Mouse (Mus musculus): ENCODE measurements around the gene Micu2. TPM values are rescaled to one million over a fixed set of nuclear protein-coding genes. Genes with fewer than 3 reads are reported as not detected.

Gene Micu2
- total and polyA plus RNA-seq, 3 experiments: 61.3 to 173 (median 65.1) TPM

- Histone ChIP-seq H3K4me3 (ENCODE audit: control insufficient read depth in 1 of 2, insufficient read depth in 1 of 2, low read depth in 2 of 2, low read length in 2 of 2) (no peak overlapping the region), H3K9me3 (replicated peaks; ENCODE audit: insufficient read depth, low read length) (no peaks in the 10 kb centered on the region), H3K36me3 (ENCODE audit: control insufficient read depth in 1 of 2, insufficient read depth in 2 of 2, low read length in 2 of 2) (peaks cover 0 to 6% of the 10 kb centered on the region in 2 experiments; a peak in 1 of 4 replicates), H3K27me3 (ENCODE audit: control insufficient read depth in 1 of 2, insufficient read depth in 2 of 2, low read length in 2 of 2) (no peaks in the 10 kb centered on the region), H3K79me2 (ENCODE audit: control insufficient read depth, insufficient read depth, low read length, poor library complexity) (peaks cover 2% of the 10 kb centered on the region), H3K9ac (ENCODE audit: control insufficient read depth, low read depth, low read length, poor library complexity, severe bottlenecking) (no peak overlapping the region), H3K4me1 (ENCODE audit: control insufficient read depth in 1 of 2, insufficient read depth in 2 of 2, low read length in 2 of 2) (peaks cover 3 to 6% of the 10 kb centered on the region in 2 experiments; a peak in 2 of 4 replicates), H3K27ac (ENCODE audit: control insufficient read depth, low read depth, low read length) (no peak overlapping the region)
- DNase-seq (ENCODE audit: low read depth, low spot score): no peak
- TF ChIP-seq POLR2AphosphoS2 (IDR thresholded peaks at IDR 0.05; ENCODE audit: low read length) (no peak), SIN3A (IDR thresholded peaks at IDR 0.05; ENCODE audit: low read length) (no peak), USF2 (IDR thresholded peaks at IDR 0.05; ENCODE audit: borderline replicate concordance in 1 of 2, insufficient read depth in 1 of 2, low read depth in 1 of 2, low read length in 2 of 2) (no peak), ZKSCAN1 (IDR thresholded peaks at IDR 0.05; ENCODE audit: low read depth, low read length) (no peak), USF1 (IDR thresholded peaks at IDR 0.05; ENCODE audit: low read depth, low read length) (no peak), POLR2A (IDR thresholded peaks at IDR 0.05; ENCODE audit: control insufficient read depth in 1 of 2, insufficient read depth in 1 of 2, low read depth in 1 of 2, low read length in 2 of 2, poor library complexity in 1 of 2) (no peak), ETS1 (IDR thresholded peaks at IDR 0.05; ENCODE audit: low read depth, low read length) (no peak), ELF1 (IDR thresholded peaks at IDR 0.05; ENCODE audit: low read depth, low read length) (no peak), SMC3 (IDR thresholded peaks at IDR 0.05; ENCODE audit: low read depth, low read length) (no peak), NRF1 (IDR thresholded peaks at IDR 0.05; ENCODE audit: insufficient read depth, low read depth, low read length, poor library complexity, severe bottlenecking) (no peak), MYB (IDR thresholded peaks at IDR 0.05; ENCODE audit: low read depth, low read length) (no peak), UBTF (IDR thresholded peaks at IDR 0.05; ENCODE audit: borderline replicate concordance, insufficient read depth, low read depth, low read length) (no peak), ZC3H11A (IDR thresholded peaks at IDR 0.05; ENCODE audit: low read depth, low read length) (no peak), GABPA (IDR thresholded peaks at IDR 0.05; ENCODE audit: low read depth, low read length) (no peak), CHD2 (IDR thresholded peaks at IDR 0.05; ENCODE audit: low read length) (no peak)
Measured at GRCm38 (mm10) chr14:58003852-58004251, 4.8 kb upstream of the Micu2 start.

- Histone ChIP-seq H3K9ac (ENCODE audit: control insufficient read depth, low read depth, low read length, poor library complexity, severe bottlenecking) (no peak overlapping the region), H3K9me3 (replicated peaks; ENCODE audit: insufficient read depth, low read length) (no peaks in the 10 kb centered on the region), H3K27ac (ENCODE audit: control insufficient read depth, low read depth, low read length) (no peak overlapping the region), H3K36me3 (ENCODE audit: control insufficient read depth in 1 of 2, insufficient read depth in 2 of 2, low read length in 2 of 2) (peaks cover 0 to 18% of the 10 kb centered on the region in 2 experiments; a peak in 2 of 4 replicates), H3K4me1 (ENCODE audit: control insufficient read depth in 1 of 2, insufficient read depth in 2 of 2, low read length in 2 of 2) (peaks cover 6 to 9% of the 10 kb centered on the region in 2 experiments; a peak in 3 of 4 replicates), H3K79me2 (ENCODE audit: control insufficient read depth, insufficient read depth, low read length, poor library complexity) (peaks cover 7% of the 10 kb centered on the region), H3K27me3 (ENCODE audit: control insufficient read depth in 1 of 2, insufficient read depth in 2 of 2, low read length in 2 of 2) (no peaks in the 10 kb centered on the region), H3K4me3 (ENCODE audit: control insufficient read depth in 1 of 2, insufficient read depth in 1 of 2, low read depth in 2 of 2, low read length in 2 of 2) (no peak overlapping the region)
- TF ChIP-seq POLR2AphosphoS5 (IDR thresholded peaks at IDR 0.05; ENCODE audit: borderline replicate concordance, low read depth, low read length) (no peak), HCFC1 (IDR thresholded peaks at IDR 0.05; ENCODE audit: low read depth, low read length) (no peak), POLR2AphosphoS2 (IDR thresholded peaks at IDR 0.05; ENCODE audit: low read length) (no peak), MYC (IDR thresholded peaks at IDR 0.05; ENCODE audit: low read depth, low read length) (no peak), TBP (IDR thresholded peaks at IDR 0.05; ENCODE audit: low read depth, low read length) (no peak), UBTF (IDR thresholded peaks at IDR 0.05; ENCODE audit: borderline replicate concordance, insufficient read depth, low read depth, low read length) (no peak), ELF1 (IDR thresholded peaks at IDR 0.05; ENCODE audit: low read depth, low read length) (no peak), MAZ (IDR thresholded peaks at IDR 0.05; ENCODE audit: low read depth, low read length) (no peak), KAT2A (conservative IDR thresholded peaks at IDR 0.05; ENCODE audit: low read depth, low read length) (no peak), POLR2A (IDR thresholded peaks at IDR 0.05; ENCODE audit: control insufficient read depth in 1 of 2, insufficient read depth in 1 of 2, low read depth in 1 of 2, low read length in 2 of 2, poor library complexity in 1 of 2) (no peak), MEF2A (IDR thresholded peaks at IDR 0.05; ENCODE audit: extremely low read depth, insufficient replicate concordance, low read depth, low read length, poor library complexity, severe bottlenecking) (no peak), NRF1 (IDR thresholded peaks at IDR 0.05; ENCODE audit: insufficient read depth, low read depth, low read length, poor library complexity, severe bottlenecking) (no peak), SIN3A (IDR thresholded peaks at IDR 0.05; ENCODE audit: low read length) (no peak), CTCF (IDR thresholded peaks at IDR 0.05 in 2 of 3, conservative IDR thresholded peaks at IDR 0.05 in 1 of 3; ENCODE audit: control insufficient read depth in 1 of 3, insufficient read depth in 1 of 3, low read depth in 2 of 3, low read length in 3 of 3, poor library complexity in 1 of 3, severe bottlenecking in 1 of 3) (no peak), EP300 (IDR thresholded peaks at IDR 0.05; ENCODE audit: low read depth in 1 of 2, low read length in 2 of 2) (no peak)
- no peak for DNase-seq (ENCODE audit: low read depth, low spot score)
Measured at GRCm38 (mm10) chr14:58002161-58002560, 3.1 kb upstream of the Micu2 start.
